Mouse (Mus musculus) thymus, adult 2 months (tissue): ENCODE measurements around the gene Inca1.

Source experiments
- CTCF ChIP-seq: fragments of 200-500 bp; IDR thresholded peaks from 2 replicates; pipeline ENCODE4 v1.5.1; 2012; ENCODE audit warnings: mild to moderate bottlenecking, control low read depth, low read length, moderate library complexity, borderline replicate concordance; ENCODE audit not compliant: control insufficient read depth, poor library complexity, insufficient read depth; ENCODE audit errors: extremely low read depth
- POLR2A ChIP-seq: fragments of 200-500 bp; IDR thresholded peaks from 2 replicates; pipeline ENCODE4 v1.6.1; 2012; ENCODE audit warnings: mild to moderate bottlenecking, low read length, control low read depth, moderate library complexity; ENCODE audit not compliant: control insufficient read depth, poor library complexity, insufficient read depth; ENCODE audit errors: extremely low read depth

- TF ChIP-seq POLR2A = no peak
- TF ChIP-seq CTCF = no peak
Measured at GRCm38 (mm10) chr11:70711026-70711425, 11.1 kb upstream of the Inca1 start.
